Mouse (Mus musculus) gastrocnemius, adult 8-10 months (tissue): ENCODE results near the gene Sh3rf1. TPM values are rescaled to one million over a fixed set of nuclear protein-coding genes. Genes with fewer than 3 reads are reported as not detected.

Experiments used
- DNase-seq, 2 experiments: peaks; one replicate each; pipeline ENCODE4 v3.0.0; 2022; ENCODE audit warnings: low spot score in 2 of 2
- total RNA-seq, 4 experiments: library from RNA; stranded (reverse); gene quantifications; 2 replicates each; pipeline ENCODE4 v1.2.4; 2022

Gene Sh3rf1
- total RNA-seq, 4 experiments from 2014 or later = 1.3 to 1.8 (median 1.4) TPM

DNA sequence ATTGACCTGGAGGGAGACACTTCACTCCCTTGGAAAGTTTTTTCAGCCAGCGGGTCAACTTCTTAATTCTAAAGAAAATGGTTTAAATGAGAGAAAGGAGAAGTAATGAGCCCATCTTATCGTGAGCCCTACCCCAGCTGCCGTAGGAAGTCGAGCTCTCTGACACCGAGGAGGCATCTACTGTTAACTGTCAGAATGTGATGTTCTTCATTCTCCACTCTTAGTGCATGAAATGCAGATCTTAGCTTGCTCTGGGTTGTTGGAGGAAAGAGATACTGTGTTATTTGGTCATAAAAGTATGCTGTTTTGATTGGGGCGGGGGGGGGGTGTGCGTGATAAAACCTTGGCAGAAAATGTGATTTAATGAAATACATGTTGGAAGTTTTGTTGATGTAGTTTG, 62.7 kb downstream of the Sh3rf1 start:
- no peak for DNase-seq

DNA sequence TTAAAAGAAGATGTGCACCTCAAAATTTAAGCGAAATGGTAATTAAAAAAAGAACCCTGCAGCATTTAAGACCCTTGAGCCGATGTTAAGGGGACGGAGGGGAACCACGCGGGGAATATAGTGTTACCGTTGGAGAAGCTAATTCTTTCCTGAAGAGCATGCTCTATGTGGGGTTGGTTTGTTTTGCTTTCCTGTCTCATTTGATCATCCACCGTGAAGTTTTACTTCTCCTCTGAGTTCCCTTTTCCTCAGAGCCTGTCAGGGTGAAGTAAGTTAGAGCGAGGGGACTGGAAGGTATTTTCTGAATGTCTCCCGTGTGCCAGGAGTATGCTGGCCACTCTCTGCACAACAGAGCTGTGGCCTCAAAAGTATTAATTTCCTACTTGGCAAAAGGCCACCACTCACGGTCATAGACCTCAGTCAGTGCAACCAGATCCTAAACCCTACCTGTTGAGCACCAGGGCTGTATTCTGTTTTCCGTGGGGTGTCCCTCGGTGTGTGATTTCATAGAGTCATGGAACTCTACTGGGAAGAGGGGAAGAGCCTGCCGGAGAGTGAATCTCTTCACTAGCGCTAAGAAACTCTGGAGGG, 63.2 kb downstream of the Sh3rf1 start:
- DNase-seq = no peak

- no peak for DNase-seq
Measured at GRCm38 (mm10) chr8:61288006-61288566, 64.4 kb downstream of the Sh3rf1 start.

GRCm38 (mm10) chr8:61288676-61289075, 65.0 kb downstream of the Sh3rf1 start:
- no peak for DNase-seq

GRCm38 (mm10) chr8:61295040-61295439, 71.4 kb downstream of the Sh3rf1 start:
- no peak for DNase-seq

GRCm38 (mm10) chr8:61295441-61295840, 71.8 kb downstream of the Sh3rf1 start:
- no peak for DNase-seq

- DNase-seq = no peak
Measured at GRCm38 (mm10) chr8:61298828-61299227, 75.2 kb downstream of the Sh3rf1 start.

GRCm38 (mm10) chr8:61301298-61302028, 77.8 kb downstream of the Sh3rf1 start:
- no peak for DNase-seq

DNA sequence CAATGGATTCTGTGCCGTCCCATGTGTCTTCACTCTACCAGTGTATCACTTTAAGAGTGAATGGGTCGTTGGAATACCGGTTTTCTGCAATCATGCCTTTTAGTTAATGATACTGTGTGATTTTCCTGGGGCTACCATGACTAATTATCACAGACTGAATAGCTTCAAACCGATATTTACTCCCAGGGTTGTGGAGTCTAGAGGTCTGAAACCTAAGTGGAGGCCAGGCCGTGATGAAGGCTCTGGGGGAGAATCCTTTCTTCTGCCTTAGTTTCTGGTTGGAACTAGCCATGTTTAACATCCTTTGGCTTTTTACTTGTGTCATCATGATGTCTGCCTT, 78.3 kb downstream of the Sh3rf1 start:
- no peak for DNase-seq

DNA sequence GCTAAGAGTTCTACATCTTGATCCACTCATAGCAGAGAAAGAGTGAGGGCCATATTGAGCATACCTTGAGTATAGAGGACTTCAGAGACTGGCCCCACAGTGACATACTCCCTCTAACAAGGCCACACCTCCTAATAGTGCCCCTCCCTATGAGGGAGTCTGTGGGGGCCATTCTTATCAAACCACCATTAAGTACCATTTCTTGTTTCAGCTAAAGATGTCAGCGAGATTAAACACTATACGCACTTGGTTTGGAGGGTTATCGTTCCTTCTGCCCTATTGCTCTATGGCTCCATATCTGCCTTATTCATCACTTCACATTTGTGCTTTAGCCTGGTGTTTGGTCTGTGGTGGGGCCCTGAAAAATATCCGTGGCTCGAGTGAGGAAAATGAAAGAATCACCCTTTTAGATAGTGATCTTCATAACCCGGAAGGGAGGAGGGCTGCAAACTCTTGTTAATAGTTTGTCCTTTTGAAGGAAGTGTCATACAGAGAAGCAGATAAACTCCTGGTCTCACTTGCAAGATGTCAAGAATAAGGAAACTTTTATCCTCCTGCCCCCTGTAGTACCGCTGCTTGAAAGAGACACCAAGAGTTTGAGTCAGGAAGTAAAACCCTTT, 81.9 kb downstream of the Sh3rf1 start:
- no peak for DNase-seq

DNA sequence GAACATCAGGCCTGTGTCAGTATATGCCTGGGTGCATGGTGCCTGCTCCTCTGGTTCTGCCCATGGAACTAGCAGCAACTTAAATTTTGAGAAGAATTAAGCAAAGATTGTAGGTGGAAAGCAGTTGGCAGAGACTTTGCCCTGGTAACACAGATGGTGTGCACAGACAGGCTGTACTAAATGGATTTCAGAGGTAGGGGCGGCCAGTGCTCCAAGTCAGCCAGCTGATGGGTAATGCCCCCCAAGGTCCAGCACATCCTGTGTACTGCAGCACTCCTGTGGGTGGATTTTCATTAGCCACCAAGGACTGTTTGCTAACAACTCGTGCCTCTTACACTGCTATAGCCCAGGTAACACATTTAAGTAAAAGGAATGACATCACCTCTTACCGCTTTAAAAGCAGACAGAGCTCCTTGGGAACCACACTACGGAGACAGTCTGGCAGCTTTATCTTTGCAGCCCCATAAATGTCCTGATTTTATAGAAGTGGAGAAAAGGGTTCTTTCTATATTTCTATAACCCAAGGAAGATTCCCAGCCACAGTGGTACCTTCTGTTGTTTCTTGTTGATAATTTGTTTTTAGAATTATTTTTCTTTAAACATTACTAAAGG, 82.9 kb downstream of the Sh3rf1 start:
- DNase-seq = no peak

DNA sequence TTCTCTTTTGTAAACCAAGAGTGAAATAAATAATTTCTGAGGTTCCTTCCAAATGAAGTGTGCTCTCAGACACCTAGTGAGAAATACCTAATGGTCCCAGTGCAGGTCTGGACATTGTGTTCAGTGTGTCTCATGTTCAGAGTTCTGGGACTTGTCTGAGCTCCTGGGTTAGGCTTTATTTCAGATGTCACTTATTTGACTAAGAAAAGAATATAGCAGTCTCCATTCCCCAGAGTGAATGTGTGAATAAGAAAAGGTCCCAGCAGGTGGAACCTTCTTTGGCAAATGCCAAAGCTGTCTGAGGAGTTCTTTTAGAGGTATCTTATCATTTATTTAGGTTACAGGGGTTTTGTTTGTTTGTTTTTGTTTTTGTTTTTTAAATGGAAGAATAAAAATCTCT, 85.2 kb downstream of the Sh3rf1 start:
- DNase-seq = no peak

GRCm38 (mm10) chr8:61309530-61310402, 86.1 kb downstream of the Sh3rf1 start:
- DNase-seq = no peak

GRCm38 (mm10) chr8:61310403-61310871, 86.8 kb downstream of the Sh3rf1 start:
- no peak for DNase-seq

GRCm38 (mm10) chr8:61313016-61313415, 89.3 kb downstream of the Sh3rf1 start:
- no peak for DNase-seq

GRCm38 (mm10) chr8:61316012-61316767, 92.5 kb downstream of the Sh3rf1 start:
- DNase-seq = no peak

GRCm38 (mm10) chr8:61316813-61317534, 93.3 kb downstream of the Sh3rf1 start:
- DNase-seq = no peak

DNA sequence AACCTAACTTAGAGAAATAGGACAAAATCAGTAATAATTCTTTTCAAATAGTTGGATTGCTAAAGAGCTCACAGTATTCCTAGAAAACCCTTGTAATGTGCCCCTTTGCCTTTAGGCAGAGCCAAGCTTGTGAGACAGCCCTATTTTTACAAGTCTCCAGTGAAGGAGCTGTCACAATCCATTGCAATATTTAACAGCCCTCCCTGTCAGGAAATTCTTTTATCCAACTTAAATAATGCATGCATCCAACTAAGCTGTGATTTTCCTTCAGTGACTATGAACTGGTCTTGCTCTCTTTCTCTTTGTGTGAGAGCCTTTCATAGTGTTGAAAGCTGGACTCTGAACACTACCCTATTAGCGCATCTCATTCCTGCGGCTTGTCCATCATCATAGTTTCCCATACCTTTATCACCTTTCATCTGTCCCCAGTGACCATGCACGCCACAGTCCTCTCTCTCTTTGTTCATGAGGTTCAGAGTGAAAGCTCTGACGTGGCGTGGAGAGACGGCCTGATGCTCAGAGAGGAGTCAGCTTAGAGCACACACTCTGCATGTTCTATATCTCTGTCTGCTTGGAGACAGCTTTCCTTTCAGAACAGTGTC, 94.0 kb downstream of the Sh3rf1 start:
- DNase-seq = no peak

DNA sequence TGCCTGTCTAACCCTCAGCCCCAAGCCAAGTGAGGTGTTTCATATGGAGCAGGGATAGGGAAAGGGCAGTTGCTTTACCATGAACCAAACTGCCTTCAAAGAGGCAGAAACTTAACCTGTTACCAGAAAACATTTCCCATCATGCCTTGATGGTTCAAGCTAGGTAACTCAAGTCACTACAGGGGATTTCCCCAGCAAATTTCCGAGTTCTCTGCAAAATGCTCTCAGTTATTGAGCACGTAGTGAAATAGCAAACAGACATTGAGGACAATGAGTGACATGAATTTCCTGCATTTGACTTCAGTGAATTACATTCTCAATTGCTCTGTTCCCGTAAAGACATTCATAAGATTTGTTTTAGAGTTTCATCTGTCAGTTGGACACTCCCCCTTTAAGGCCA, 97.5 kb downstream of the Sh3rf1 start:
- no peak for DNase-seq
